Mouse (Mus musculus) fat pad, adult 2 months (tissue): ENCODE results near the gene Yeats4.
A peak's percentile ranks its signal among the peaks of the same experiment; 100 is the strongest.

Experiments
- DNase-seq: peaks from one replicate; pipeline ENCODE4 v3.0.0-alpha.2; 2011; ENCODE audit warnings: low read depth, low spot score; ENCODE audit errors: extremely low read depth

The Yeats4 gene

DNA sequence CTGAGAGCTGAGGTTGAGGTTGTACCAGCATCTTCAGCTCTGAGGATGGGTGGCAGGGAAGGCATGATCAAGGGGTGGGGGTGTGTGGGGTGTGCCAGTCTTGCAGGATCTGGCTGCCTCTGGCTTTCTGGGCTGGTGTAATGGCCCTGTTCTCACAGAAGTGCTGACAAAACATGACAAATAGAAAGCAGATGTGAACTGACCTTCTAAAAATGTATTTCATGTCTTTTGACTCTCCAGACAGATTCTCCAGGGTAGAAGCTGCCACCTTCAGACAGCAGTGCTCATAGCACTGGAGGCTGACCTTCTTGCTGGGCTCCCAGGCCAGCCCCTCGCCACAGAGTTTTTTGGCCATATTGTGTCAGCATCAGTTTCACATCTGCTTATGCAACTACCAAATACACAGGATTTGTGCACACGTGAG is 20.7 kb downstream of the Yeats4 start:
- DNase-seq, result no peak

DNA sequence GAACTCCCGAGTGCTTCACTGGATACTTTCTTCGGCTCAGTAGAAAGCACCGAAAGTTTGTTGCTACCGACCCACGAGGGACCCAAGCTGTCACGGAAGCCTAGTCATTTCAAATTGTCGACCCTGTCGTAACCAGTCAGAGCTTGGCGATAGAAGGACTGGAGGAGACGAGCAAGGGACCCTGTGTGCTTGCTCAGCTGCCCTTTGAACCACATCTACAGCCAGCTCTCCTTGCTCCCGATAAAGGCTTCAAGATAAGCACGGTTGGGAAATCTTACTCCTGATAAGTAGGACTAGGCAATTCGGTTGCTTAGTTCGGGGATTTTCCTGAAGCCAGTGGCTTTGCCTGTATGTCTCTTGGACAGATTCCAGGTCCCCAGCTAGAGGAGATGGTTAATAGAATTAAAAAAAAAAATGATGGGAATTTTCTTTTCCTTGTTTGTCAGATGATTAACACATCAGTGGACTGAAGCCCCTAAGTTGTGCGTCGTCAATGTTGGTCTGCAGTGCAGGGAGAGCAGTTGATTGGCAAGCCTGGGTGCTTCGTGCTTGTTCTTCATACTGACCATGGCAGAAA is 21.2 kb downstream of the Yeats4 start:
- DNase-seq, result no peak

DNA sequence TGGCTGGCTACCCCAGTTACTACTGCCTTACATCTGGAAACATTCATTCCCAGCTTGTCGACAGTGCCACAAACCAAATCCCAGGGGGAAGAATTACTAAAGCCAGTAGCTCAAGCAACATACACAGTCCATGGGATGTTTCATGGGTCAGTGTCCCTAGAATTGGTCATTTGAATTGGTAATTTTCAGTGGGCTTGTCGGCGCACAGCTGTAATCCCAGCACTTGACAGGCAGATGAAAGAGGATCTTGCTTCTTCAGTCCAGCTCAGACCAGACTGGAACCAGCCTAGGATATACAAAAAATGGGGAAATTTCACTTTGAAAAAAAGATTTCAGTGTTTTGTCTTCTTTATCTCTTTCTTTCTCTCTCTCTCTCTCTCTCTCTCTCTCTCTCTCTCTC is 24.6 kb downstream of the Yeats4 start:
- DNase-seq, result no peak

DNA sequence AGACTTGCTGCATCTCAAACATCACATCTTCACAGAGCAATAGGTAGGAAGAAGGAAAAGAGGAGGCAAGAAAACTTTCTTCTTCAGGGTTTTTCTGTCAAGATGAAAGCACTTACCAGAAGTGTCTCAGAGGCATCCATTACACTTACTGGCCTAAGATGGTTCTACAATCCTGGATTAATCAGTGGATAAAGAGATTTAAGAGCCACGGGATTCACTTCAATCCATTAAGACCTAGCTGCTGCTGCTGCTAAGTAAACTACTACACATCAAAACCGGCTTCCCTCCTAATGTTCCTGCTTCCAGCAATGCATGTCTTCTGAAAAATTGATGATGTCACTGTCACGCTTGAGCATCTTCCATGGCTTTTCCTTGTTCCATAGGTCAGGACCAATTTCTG is 27.6 kb downstream of the Yeats4 start:
- DNase-seq, result no peak

DNA sequence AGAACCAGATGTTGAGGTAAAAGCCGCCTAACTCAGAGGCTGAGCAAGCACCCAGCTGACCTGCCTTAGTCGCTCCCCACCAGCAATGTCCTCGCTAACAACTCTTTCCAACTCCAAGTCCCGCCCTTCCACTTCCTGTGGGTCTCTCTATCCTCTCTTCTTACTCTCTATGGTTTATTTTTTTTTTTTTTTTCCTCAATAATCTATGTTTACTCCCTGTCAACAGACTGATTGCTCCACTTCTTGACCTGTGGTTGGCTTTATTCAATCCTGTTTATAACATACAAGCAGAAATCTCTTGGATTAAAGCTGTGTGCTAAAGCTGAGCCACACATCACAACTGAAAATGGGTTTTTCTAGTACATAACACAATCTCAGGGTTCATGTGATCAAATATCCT is 28.6 kb downstream of the Yeats4 start:
- no peak for DNase-seq

DNA sequence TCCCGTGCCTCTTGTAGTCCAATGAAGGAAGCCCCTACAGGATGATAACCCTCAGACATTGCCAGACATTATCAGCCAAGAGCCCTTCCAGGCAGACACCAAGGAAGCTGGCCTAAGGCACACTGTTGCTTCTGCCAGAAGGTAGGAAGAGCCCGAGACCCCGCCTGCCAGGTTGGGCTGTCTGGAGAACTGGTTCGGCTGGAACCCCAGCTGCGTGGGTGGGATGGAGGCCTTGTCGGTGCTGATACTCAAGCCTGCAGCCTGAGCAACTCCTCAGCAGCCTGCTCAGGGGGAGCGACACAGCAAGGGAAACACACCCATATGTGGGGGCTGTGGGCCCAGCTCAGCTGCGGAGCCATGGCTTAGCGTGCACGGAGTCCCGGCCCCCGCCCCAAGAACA is 29.3 kb downstream of the Yeats4 start:
- DNase-seq, result peak; percentile 49

DNA sequence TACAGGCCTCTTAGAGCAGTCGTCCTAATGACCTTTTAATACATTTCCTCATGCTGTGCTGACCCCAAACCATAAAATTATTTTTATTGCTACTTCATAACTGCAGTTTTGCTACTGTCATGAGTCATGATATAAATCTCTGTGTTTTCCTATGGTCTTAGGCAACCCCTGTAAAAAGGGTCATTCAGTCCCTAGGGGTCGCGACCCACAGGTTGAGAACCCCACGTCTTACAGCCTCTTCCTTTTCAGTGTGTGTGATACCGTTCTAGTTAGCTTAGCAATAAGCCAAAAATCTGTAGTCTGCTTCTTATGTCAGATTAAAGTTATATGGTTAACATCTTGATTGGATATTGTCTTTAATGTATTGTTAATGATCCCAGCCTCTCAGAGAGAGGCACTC is 30.9 kb downstream of the Yeats4 start:
- no peak for DNase-seq

DNA sequence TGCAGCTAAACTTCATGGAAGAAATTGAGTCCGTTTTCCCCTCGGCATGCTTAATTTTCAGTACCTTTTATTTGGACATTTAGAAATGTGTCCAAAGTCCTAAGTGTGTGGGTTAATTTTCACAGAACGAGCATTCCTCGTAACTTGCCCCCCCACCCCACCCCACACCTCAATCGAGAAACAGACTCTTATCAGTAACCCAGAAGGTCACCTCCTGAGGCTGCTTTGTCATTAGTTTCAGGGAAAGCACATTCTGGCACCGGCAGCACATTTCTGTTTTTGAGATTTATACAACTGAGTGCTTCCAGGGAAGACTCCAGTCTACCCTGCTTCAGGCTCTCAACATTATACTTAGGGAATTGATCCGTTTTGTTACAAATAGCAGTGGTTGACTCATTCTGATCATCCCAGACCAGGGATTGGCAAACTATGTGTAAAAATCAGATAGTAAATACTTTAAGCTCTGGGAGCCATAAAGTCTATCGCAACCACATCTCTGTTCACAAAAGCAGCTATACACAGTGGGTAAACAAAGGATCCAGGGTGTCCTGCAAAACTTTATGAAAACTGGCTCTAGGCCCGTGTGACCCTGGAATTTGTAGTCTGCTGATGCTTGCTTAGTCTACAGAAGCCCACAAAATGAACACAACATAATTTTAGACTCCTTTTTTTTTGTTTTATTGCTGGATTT is 38.8 kb downstream of the Yeats4 start:
- no peak for DNase-seq

DNA sequence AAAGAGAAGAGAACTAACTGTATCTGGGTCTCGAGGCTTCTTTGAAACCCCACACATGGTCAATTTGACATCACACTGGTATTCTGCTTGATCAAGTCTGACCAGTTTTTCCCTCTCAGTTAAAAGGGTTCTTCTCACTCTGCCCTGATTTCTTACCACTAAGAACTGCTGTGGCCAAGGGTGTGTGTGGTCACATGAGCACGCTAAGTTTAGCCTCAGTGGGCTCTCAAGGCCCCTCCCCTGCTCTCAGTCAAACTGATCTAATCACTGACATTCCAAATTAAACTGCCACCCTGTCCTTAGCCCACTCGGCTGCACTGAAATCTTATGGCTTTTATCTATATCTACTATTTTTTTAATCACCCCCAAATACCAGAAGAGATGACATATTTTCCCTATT is 43.2 kb downstream of the Yeats4 start:
- DNase-seq, result no peak

DNA sequence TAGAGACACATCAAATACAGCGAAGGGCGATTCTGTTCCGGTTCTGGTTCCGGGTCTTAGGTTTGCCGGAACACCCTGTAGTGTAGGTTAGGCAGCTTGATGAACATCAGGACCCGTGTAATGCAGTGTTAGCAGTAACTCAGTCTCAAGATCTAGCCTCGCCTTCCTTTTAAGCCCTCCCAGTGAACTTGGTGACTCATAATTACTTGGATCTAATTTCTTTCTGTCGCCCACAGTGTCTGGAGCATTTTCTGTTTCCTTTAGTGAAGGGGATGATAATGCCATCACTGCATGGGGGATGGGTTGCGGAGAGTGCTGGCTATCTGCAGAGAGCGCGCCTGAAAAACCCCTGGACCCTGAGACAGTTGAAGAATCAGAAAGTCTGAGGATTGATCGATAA is 49.7 kb downstream of the Yeats4 start:
- no peak for DNase-seq

DNA sequence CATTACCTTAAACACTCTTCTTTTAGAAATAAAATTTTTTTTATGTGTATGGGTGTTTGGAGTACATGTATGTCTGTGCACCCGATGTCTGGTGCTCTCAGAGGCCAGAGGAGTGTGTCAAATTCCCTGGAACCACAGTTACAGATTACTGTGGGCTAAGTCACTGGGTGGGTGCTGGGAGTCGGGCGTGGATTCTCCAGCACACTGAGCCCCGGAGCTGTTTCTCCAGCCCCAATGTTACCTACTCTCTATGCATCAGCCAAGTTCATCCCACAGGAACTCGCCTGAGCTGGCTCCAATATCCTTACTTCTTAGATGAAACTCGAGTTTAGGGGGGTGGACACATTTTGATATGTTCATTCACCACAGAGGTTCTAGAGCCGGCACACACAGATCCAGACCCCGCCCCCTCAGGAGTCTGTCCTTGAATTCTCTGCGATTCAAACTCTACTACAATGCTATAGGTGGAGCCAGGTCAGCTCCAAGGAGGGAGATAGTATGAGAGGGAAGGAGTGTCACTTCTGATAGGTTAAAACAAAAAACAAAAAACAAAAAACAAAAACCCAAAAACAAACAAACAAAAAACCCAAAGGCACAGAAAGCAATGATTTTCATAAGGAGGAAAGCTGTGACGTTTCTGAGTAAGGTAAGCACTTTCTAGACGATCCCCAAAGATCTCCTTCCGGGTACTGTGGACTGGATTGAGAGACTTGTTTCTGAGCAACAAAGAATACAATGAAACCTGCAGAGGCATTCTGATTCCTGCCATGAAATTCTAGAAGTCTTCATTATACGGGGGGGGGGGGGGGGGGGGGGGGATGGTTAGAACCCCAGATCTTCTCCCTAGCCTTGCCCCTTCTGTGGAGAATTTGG is 50.5 kb downstream of the Yeats4 start:
- DNase-seq, result no peak

DNA sequence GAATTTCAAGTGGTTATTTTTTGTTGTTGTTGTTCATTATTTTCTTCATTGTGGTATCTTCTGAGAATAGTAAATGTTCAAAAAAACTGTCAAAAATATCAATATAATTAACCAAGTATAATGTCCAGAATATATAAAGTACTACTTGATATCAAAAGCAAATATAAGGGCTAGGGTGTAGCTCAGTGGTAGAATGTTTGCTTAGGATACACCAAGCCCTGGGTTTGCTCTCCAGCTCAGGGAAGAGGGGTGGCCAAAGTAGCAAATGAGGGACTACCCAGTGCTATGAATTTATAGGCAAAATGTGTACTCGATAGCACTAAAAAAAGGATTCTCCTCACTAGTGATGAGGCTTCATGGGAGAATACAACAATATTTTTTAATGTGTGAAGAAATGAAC is 51.2 kb downstream of the Yeats4 start:
- no peak for DNase-seq

DNA sequence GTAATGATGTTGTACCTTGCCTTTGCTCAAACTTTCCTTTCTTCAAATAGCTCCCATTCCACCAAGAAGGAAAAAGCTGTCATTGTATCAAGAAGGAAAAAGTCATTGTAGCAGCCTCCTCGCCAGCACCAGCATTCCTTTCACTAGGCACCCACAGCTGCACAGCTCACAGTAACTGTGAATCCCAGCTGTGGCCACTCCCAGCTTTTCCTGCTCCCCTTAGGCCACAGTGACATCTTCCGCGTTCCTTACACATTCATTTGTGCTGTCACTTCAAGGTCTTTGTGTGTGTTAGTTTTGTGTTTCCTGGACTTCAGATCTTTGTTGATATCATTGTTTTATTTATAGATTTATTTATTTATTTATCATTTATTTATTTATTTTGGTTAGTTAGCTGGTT is 52.2 kb downstream of the Yeats4 start:
- DNase-seq, result no peak

DNA sequence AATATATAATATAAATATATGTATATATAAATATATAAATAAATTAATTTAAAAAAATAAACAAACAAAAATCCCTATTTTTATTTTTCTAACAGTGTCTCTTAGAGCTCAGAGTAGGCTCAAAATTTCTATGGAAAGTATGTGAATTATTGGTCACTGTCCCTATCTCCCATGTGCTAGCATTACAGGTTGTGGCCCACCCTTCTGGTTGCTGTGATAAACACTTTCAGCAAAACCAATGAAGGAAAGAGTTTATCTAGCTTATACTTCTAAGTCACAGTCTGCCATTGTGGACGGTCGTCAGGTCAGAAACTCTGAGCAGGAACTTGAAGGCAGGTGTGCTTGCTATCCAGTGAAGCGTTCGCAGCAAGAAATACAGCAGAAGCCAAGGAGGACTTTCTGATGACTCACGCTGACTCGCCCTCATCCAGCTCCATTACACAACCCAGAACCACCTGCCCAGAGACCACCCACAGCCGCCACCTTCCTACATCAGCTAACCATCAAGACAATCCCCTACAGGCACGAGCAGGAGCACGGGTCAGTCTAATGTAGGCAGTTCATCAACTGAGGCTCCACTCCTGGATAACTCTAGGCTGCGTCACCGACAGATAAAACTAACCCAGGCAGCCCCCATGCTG is 57.4 kb downstream of the Yeats4 start:
- no peak for DNase-seq
